Mouse (Mus musculus) megakaryocyte, adult 5-6 weeks (primary cell): ENCODE results near the gene Trip11. TPM values are rescaled to one million over a fixed set of nuclear protein-coding genes. Genes with fewer than 3 reads are reported as not detected.

Experiments
- ATAC-seq: 2 replicates; pipeline ENCODE4 v1.8.0; 2016; ENCODE audit warnings: mild to moderate bottlenecking, inconsistent platforms; ENCODE audit not compliant: poor library complexity, severe bottlenecking
- total RNA-seq, 2 experiments: library from RNA; stranded (forward) in 1 of 2; stranded (reverse) in 1 of 2; fragments of 153-499, 151-499 nt in 1 of 2; fragments of 221-1000, 200-1000 nt in 1 of 2; gene quantifications; 2 replicates each; pipeline versions ENCODE4 v1.2.3 to v1.2.4; 2015 to 2017

The Trip11 gene
- total RNA-seq, 2 experiments from 2014 or later, result 29.6 to 33.8 TPM

GRCm38 (mm10) chr12:101898966-101899365 is 14.1 kb downstream of the Trip11 start:
- no peak for ATAC-seq

- ATAC-seq, result peak; percentile 78
Measured at GRCm38 (mm10) chr12:101897113-101897512, 16.0 kb downstream of the Trip11 start.

GRCm38 (mm10) chr12:101893296-101893695 is 19.8 kb downstream of the Trip11 start:
- ATAC-seq, result no peak

DNA sequence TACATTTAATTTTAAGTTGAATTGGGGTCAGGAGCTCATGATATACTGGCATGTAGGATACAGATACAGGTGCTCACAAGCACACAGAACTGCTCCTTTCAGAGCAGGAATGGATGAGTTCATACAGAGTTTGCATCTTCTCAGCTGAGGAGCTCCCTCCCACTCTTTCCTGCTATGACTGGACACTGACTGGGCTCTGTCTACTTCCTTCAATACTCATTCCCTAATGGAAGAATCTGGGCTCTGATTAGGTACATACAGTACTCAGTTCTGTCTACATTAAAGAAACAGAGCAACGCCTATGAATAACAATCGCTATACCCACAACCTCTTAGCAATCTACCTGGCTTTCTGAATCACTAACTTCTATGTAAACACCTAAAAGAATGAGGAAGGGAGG is 20.2 kb downstream of the Trip11 start:
- no peak for ATAC-seq

- no peak for ATAC-seq
Measured at GRCm38 (mm10) chr12:101891066-101891465, 22.0 kb downstream of the Trip11 start.

GRCm38 (mm10) chr12:101889351-101889750 is 23.7 kb downstream of the Trip11 start:
- ATAC-seq, result no peak

DNA sequence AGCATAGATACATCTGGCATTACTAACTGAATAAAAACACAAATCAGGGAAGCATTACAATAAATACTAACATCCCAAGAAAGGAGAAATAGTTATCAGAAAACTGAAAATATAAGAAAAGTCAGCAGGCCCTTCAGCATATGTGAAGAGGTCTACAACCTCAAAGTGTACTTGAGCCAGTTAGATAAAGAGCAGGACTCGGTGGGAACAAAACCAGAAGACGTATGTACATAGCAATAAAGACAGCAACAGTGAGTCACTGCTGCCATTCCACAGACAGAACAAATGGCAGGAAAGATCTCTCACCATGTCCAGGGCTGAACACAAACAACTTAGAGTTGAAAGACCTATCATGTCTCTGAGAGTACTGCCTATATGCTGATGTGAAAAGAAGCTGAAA is 24.8 kb downstream of the Trip11 start:
- no peak for ATAC-seq

- no peak for ATAC-seq
Measured at GRCm38 (mm10) chr12:101884926-101885325, 28.1 kb downstream of the Trip11 start.

DNA sequence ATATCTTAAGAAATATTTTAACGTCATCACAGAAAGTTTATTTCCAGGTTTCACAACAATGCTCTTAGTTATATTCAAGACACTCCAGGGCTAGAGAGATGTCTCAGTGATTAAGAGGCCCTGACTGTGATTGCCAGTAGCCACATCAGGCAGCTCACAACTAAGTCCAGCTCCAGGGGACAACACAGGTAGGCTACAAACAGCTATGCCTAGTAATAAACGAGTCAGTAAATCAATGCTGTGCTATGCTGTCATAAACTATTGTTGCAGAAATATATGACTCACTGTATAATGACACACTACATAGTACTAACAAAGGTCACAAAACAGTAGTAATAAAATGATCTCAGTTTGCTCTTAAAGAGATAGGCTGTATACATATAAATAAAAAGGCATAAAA is 36.7 kb downstream of the Trip11 start:
- no peak for ATAC-seq

DNA sequence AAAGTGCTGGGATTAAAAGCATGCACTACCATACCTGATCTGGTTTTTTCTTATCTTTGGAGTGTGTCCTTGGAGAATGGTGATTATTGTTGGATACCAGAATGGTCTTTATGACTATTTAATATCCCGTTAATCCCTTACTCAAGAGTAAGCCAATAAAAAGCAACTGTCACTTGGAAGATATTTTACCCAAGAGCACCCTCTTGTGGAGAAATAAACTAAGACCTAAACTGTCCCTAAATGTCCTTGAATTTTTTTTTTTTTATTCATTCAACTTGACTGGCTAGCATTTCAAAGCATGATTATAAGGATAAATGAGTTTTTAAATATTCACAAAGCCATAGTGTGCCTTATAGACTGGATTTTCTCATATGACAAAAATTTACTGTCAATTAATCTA is 38.0 kb downstream of the Trip11 start:
- ATAC-seq, result 0 out of 2 replicates have a peak, but pooled peaks have one; percentile 21

- ATAC-seq, result no peak
Measured at GRCm38 (mm10) chr12:101862286-101862964, 50.6 kb downstream of the Trip11 start.

DNA sequence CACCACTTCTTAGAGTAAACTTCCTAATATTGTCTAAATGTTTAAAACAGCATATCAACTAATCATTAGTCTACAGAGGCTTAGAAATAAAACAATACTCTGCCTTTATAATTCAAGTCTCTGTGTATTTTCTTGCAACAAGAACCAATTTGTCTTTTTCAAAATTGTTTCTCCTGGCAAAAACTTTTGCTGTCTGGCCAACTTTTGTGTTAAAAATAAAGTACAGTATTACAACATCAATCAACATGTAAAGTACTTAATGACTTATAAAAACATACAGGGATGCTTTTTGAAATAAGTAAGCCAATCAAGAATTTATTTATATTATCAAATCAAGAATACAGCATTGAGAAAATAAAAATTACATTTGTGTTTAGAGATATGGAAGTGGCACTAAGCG is 52.8 kb downstream of the Trip11 start:
- no peak for ATAC-seq

GRCm38 (mm10) chr12:101858011-101858410 is 55.1 kb downstream of the Trip11 start:
- no peak for ATAC-seq

DNA sequence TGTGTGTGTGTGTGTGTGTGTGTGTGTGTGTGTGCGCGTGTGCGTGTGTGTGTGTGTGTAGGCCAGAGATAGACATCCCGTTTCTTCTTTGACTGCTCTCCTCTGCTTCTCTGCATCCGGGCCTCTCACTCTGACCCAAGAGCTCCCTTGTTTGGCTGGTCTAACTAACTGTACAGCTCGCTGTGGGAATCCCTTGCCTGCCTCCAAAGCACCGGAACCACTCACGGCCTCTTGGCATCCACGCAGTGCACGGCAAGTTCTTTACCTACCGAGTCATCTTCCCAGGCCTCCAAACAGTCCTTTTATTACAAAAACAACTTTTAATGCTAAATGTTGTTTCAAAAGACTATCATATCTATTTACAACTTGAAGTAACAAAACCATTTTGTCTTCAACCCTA is 58.7 kb downstream of the Trip11 start:
- ATAC-seq, result no peak

DNA sequence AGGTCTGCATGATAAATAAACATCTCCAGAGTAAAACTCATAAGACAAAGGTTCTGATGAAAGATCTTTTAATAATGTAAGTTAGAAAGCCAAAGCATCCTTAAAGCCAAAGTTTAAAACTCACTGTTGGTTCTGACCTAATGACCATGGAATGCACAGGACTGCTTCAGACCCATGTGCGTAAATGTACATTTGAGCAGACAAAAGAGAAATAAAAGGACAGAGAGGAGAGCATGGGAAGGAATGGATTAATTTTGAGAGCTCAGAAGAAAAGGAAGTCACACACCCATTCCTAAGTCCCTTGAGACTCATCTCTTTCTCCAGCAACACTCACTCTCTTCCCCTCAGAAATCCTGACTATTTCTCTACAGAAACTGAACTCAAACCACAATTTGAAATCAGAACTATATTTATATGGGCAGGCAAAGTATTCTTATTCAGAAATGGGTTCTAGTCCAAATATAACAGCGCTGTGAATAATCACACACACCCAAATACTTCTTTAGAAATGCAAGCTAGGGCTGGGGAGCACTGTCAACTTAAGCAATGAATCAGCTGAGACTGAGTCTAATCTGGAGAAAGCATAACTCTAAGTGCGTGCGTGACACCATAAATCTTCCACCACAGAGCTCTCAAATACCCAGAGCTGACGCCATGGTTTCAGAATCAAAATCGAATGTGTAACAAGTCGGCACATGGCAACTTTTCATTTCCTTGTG is 61.1 kb downstream of the Trip11 start:
- ATAC-seq, result no peak

- no peak for ATAC-seq
Measured at GRCm38 (mm10) chr12:101851314-101851713, 61.8 kb downstream of the Trip11 start.

GRCm38 (mm10) chr12:101836546-101837274 is 76.4 kb downstream of the Trip11 start:
- ATAC-seq, result no peak

GRCm38 (mm10) chr12:101834715-101835114 is 78.4 kb downstream of the Trip11 start:
- no peak for ATAC-seq

DNA sequence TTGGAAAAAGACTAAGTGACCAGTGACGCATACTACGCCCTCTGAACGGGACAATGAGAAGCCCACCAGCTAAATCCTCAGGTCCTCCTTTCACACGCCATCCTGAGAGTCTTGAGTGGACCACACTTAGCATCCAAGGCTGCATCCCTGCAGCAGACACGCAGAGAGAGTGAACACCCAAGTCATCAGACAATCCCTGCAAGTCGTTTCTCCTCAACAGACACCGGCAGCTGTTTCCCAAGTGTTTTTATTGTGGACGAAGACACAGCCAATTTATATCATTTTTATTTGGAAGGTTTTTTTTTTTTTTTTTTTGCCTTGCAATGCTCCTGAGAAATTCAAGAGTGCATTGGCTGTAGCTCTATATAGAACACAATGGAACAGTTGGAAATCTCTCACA is 79.3 kb downstream of the Trip11 start:
- no peak for ATAC-seq

DNA sequence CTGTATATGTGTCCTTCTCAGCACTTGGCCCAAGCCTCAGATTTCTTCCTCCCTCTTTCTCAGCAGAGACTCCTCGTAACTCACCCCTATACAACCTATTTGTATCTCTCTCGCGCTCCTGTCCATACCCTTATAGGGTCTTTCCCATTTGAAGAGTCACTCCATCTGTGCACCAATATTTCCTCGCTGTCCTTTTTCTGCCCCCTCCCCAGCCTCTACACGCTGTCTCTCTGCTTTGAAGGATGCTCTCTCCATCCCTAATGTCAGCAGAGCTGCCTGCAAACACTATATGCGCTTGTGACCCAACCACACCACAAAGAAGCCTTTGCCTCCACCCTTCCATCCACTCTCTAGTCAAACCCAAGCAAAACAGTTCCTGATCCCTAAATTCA is 80.0 kb downstream of the Trip11 start:
- ATAC-seq, result no peak

DNA sequence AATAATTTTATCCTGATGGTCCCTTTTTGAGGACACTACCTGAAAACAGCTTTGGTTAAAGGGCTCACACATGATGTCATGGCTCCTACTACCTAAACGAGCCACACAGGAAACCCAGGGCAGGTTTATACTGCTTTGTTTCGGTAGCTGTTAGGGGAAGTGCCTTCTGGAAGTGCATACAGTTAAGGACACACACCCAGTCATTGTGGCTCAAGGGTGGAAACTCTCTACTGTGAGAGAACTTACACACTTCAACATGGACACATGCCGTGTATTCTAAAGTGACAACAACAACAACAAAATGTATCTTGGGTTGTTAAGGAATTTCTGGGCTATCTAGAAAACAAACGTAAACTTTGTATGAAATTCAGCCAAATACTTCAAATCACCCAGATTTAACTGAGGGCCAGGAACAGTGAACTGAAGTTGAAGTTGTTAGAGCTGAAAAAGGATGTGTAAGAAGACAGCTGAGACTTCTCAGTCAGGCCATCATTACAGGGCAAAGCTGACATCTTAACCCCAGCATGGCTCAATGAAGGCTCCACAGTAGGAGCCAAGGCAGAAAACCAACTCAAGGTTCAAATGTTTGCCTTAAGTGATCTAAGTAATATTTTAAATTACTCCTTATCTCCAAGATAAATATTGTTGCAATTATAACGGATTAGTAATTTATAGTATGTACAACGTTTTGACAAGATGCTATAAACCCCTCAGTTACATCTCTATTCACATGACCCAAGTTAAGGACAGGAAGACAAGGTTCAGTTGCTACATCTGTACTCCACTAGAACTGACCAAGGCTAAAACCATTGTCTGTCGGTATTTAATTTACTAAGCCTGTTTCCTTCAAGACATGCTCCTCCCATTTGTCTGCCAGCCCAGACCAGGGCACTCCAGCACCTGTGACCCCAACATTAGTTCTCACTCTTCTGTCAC is 80.6 kb downstream of the Trip11 start:
- ATAC-seq, result 0 out of 2 replicates have a peak, but pooled peaks have one; percentile 35
